Mouse (Mus musculus) limb, embryonic 11.5 days (tissue): Measurements from ENCODE around the gene Ulk3. TPM values are rescaled to one million over a fixed set of nuclear protein-coding genes. Genes with fewer than 3 reads are reported as not detected.

ENCODE experiments used
- ATAC-seq: fragments of 200-750 bp; cut with Nextera tagmentation; 2 replicates; pipeline ENCODE4 v1.8.0; 2017; ENCODE audit warnings: low read depth; ENCODE audit not compliant: insufficient number of reproducible peaks, low FRiP score, low TSS enrichment
- DNase-seq: peaks from one replicate; pipeline ENCODE4 v3.0.0-alpha.2; 2015; ENCODE audit warnings: low spot score
- H3K27ac ChIP-seq: fragments of 300-500 bp; sonication (generic); replicated peaks from 2 replicates; pipeline ENCODE4 v1.5.1; 2014; ENCODE audit warnings: low read depth, mild to moderate bottlenecking, low read length
- H3K27me3 ChIP-seq: fragments of 300-500 bp; sonication (generic); 2 replicates; pipeline ENCODE4 v1.6.1; 2014; ENCODE audit warnings: mild to moderate bottlenecking, low read length, mixed read lengths; ENCODE audit not compliant: control insufficient read depth, insufficient read depth
- H3K36me3 ChIP-seq: fragments of 300-500 bp; sonication (generic); 2 replicates; pipeline ENCODE4 v1.6.1; 2014; ENCODE audit warnings: mild to moderate bottlenecking, low read length, moderate library complexity, mixed read lengths; ENCODE audit not compliant: control insufficient read depth, insufficient read depth
- H3K4me1 ChIP-seq: fragments of 300-500 bp; sonication (generic); 2 replicates; pipeline ENCODE4 v1.6.1; 2014; ENCODE audit warnings: low read length, mixed read lengths; ENCODE audit not compliant: control insufficient read depth, insufficient read depth
- H3K4me2 ChIP-seq: fragments of 300-500 bp; sonication (generic); 2 replicates; pipeline ENCODE4 v1.6.1; 2014; ENCODE audit warnings: low read depth, mild to moderate bottlenecking, moderate library complexity; ENCODE audit not compliant: severe bottlenecking
- H3K4me3 ChIP-seq: fragments of 300-500 bp; sonication (generic); 2 replicates; pipeline ENCODE4 v1.5.1; 2014; ENCODE audit warnings: low read depth, low read length
- H3K9ac ChIP-seq: fragments of 300-500 bp; sonication (generic); 2 replicates; pipeline ENCODE4 v1.6.1; 2014; ENCODE audit warnings: mild to moderate bottlenecking, low read length
- H3K9me3 ChIP-seq: fragments of 300-500 bp; sonication (generic); 2 replicates; pipeline ENCODE4 v1.6.1; 2016; ENCODE audit warnings: low read length; ENCODE audit not compliant: control insufficient read depth
- WGBS: fragments of 180-500 bp; shearing (Covaris S2); extraction: QIAGEN DNeasy Blood & Tissue Kit; methylation state at CpG from one replicate; pipeline ENCODE4 v1.1.7; 2014; 5-methylcytosine and 5-hydroxymethylcytosine counted together
- polyA plus RNA-seq: library from polyadenylated mRNA; unstranded; fragments of >200 nt; fragmentation: Nextera tagmentation; extraction: Ambion mirVana; gene quantifications from 2 replicates; pipeline ENCODE4 v1.2.1, GENCODE M21; 2014

Ulk3 gene
- polyA plus RNA-seq, 1 experiment from 2014 or later, result 9.8 TPM

GRCm38 (mm10) chr9:57639661-57640328 lies 50.5 kb downstream of the Ulk3 start:
- peaks cover 62% of the 10 kb centered on the region for H3K4me1 ChIP-seq
- no peaks in the 10 kb centered on the region for H3K36me3 ChIP-seq
- DNase-seq (no peak), ATAC-seq (no peak)
- H3K27me3 ChIP-seq, result no peaks in the 10 kb centered on the region
- peak overlapping the region; percentile 2; the same call in 1 of the 2 replicates for H3K9ac ChIP-seq
- H3K9me3 ChIP-seq, result no peaks in the 10 kb centered on the region
- WGBS, result 81% methylated on average over 5 of the region's 5 CpGs
- peak overlapping the region; percentile 41 for H3K4me2 ChIP-seq
- H3K27ac ChIP-seq, result peak overlapping the region; percentile 91
- H3K4me3 ChIP-seq, result no peak overlapping the region

DNA sequence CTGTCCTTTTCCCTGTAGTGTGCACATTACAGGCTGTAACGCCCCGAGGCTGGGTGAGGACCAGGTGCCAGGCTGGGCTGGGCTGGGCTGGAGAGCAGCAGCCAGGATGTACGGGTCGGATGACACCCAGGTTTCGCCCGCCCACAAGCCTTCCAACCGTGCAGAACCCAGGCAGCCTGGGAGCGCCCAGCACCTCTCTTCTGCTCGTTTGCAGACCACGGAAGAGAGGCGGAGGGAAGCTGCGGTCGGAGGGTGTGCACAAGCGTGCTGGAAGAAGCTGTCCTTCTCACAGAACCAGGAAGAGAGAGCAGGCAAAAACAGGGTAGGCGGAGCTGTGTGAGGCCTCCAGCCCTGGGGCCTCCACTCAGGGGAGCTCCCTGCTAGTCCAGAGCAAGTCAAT lies 51.1 kb downstream of the Ulk3 start:
- H3K9ac ChIP-seq, result peak overlapping the region; percentile 2; the same call in 1 of the 2 replicates
- H3K4me1 ChIP-seq, result peaks cover 62% of the 10 kb centered on the region
- DNase-seq (no peak), ATAC-seq (no peak)
- no peak overlapping the region for H3K4me3 ChIP-seq
- H3K36me3 ChIP-seq, result no peaks in the 10 kb centered on the region
- 15% methylated on average over 15 of the region's 15 CpGs for WGBS
- peak overlapping the region; percentile 41 for H3K4me2 ChIP-seq
- H3K27ac ChIP-seq, result peak overlapping the region; percentile 91
- no peaks in the 10 kb centered on the region for H3K9me3 ChIP-seq
- no peaks in the 10 kb centered on the region for H3K27me3 ChIP-seq

GRCm38 (mm10) chr9:57641022-57641421 lies 51.8 kb downstream of the Ulk3 start:
- WGBS, result 85% methylated on average over 1 of the region's 1 CpGs
- no peaks in the 10 kb centered on the region for H3K9me3 ChIP-seq
- H3K36me3 ChIP-seq, result no peaks in the 10 kb centered on the region
- no peak overlapping the region; the same call in 1 of the 2 replicates for H3K27ac ChIP-seq
- peaks cover 62% of the 10 kb centered on the region for H3K4me1 ChIP-seq
- DNase-seq, result no peak
- no peaks in the 10 kb centered on the region for H3K27me3 ChIP-seq
- H3K4me3 ChIP-seq, result no peak overlapping the region
- no peak overlapping the region; the same call in 1 of the 2 replicates for H3K9ac ChIP-seq
- 0 out of 2 replicates have a peak overlapping the region, but pooled peaks have one; percentile 41 for H3K4me2 ChIP-seq
- no peak for ATAC-seq

DNA sequence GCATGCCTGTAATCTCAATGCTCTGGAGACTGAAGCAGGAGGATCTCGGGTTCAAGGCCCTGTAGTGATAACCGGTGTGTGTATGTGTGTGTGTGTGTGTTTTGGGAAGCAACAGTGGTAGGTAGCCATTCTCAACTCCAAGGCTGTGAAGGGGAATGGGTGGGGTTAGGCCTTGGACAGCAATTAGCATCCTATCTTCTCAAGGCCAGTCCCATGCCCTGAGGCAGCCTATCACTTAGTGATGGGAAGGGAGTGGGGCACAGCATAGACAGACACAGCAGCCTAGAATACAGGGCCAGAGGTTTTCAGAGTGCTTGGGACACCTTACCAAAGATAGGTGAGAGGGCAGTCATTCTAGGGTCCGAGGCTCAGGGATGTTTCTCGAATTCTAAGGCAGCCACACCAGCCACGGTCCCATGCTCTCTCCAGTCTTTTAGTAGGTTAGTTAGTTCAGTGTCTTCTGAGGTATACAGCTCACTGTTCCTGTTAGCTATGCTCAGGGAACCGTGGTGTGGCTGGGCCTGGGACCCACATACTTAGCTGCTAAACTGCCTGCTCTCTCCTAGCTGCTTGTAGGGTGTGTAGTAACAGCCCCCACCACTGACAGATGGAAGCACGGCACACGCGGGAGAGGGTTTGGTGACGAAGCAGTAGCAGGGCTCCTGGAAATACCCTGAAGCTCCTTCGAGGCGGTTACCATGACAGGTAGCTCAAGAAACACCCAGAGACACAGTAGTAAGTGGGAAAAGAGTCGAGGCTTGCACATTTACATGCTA lies 52.7 kb downstream of the Ulk3 start:
- no peaks in the 10 kb centered on the region for H3K9me3 ChIP-seq
- DNase-seq, result no peak
- H3K27ac ChIP-seq, result no peak overlapping the region
- peaks cover 62% of the 10 kb centered on the region for H3K4me1 ChIP-seq
- no peaks in the 10 kb centered on the region for H3K27me3 ChIP-seq
- no peak for ATAC-seq
- no peak overlapping the region for H3K4me3 ChIP-seq
- no peak overlapping the region for H3K4me2 ChIP-seq
- H3K9ac ChIP-seq, result no peak overlapping the region
- H3K36me3 ChIP-seq, result no peaks in the 10 kb centered on the region
- 88% methylated on average over 13 of the region's 13 CpGs for WGBS

DNA sequence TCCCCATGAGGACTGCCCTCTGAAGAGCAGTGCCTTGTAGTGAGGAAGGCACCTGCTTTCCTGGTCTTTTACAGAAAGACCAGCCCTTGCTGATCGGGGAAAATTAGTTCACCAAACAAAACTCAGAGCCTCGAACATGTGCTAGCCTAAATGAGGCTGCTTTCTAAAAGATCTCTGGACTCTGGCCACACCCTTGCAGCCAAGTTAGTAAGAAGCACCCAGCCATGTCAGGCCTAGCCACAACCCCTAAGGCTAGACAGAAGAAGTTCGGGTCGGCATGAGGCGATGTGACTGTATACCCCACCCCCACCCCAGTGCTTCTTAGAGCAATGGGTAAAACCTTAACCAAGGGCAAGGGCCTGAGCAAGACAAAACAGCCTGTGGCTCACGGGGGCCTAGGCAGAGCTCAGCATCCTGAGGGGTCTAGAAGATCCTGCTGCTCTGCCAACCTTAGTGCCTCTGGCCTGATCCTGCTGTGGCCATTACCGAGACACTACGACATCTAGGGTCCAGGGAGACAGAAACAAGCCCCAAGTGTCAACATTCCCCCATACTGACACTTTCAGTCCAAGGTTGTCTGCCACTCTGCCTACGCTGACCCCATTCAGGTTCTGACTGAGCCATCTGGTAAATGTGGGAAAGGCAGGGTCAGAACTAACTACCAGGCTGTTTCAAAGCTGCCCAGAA lies 54.1 kb downstream of the Ulk3 start:
- H3K4me2 ChIP-seq, result peak overlapping the region; percentile 95
- ATAC-seq, result no peak
- H3K27me3 ChIP-seq, result no peaks in the 10 kb centered on the region
- peak overlapping the region; percentile 97; the same call in 1 of the 2 replicates for H3K9ac ChIP-seq
- no peaks in the 10 kb centered on the region for H3K36me3 ChIP-seq
- no peaks in the 10 kb centered on the region for H3K9me3 ChIP-seq
- DNase-seq, result no peak
- H3K27ac ChIP-seq, result no peak overlapping the region
- 79% methylated on average over 9 of the region's 9 CpGs for WGBS
- H3K4me1 ChIP-seq, result peaks cover 50% of the 10 kb centered on the region
- peak overlapping the region; percentile 97 for H3K4me3 ChIP-seq

DNA sequence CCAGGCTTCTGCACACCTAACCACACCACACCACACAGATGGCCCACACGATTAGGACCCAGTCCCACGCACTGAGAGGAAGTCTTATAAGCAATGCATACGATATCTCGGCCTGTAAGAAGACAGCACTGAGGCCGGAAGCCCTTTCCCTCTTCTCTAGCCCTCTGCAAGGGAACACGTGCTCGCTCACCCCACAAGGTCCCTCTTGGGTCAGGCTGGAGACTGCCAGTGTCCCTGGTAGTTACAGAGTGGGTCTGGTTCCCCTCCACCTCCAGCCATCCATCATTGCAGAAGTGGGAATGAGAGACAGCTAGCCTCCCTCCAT lies 54.6 kb downstream of the Ulk3 start:
- no peak for ATAC-seq
- 58% methylated on average over 7 of the region's 7 CpGs for WGBS
- no peak overlapping the region for H3K27ac ChIP-seq

GRCm38 (mm10) chr9:57644442-57644943 lies 55.2 kb downstream of the Ulk3 start:
- peak overlapping the region; percentile 95 for H3K4me2 ChIP-seq
- peaks cover 39% of the 10 kb centered on the region for H3K4me1 ChIP-seq
- peak overlapping the region; percentile 97 for H3K9ac ChIP-seq
- peak overlapping the region; percentile 81 for H3K27ac ChIP-seq
- H3K4me3 ChIP-seq, result peak overlapping the region; percentile 97
- no peaks in the 10 kb centered on the region for H3K9me3 ChIP-seq
- no peaks in the 10 kb centered on the region for H3K36me3 ChIP-seq
- H3K27me3 ChIP-seq, result no peaks in the 10 kb centered on the region
- under 1% methylated on average over 18 of the region's 18 CpGs for WGBS
- no peak for DNase-seq
- peak; percentile 20; the same call in 1 of the 2 replicates for ATAC-seq

More for the DNA sequence above, 54.6 kb downstream of the Ulk3 start:
- peaks cover 45% of the 10 kb centered on the region for H3K4me1 ChIP-seq
- H3K4me3 ChIP-seq, result peak overlapping the region; percentile 97
- no peaks in the 10 kb centered on the region for H3K36me3 ChIP-seq
- no peaks in the 10 kb centered on the region for H3K27me3 ChIP-seq
- H3K4me2 ChIP-seq, result peak overlapping the region; percentile 95
- no peak for DNase-seq
- peak overlapping the region; percentile 97; the same call in 1 of the 2 replicates for H3K9ac ChIP-seq
- H3K9me3 ChIP-seq, result no peaks in the 10 kb centered on the region
